Mouse (Mus musculus): ENCODE data around the gene Krt20.

Gene Krt20

DNA sequence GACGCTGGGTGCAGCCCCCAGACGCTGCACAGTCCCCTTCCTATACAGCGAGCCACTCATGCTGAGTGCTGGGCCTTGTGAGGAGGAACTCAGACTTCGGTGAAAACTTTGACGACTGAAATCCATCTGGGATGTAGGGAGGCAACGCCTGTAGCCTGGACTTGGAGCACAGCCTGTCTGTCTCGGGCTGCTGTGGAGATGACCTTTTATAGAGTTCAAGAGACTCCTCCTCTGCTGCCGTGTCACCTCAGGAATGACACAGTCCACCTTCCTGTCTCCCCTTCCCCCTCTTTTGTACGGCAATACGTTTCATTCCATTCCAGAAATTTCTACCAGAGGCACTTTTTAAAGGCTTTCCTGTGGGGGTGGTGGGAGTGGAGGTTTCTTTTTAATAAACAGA, at the start of gene Krt20:
TSS of gene Krt20 (minus strand) at position 179 of the 400 bp plus-strand sequence.
- no peak for ATAC-seq (ENCODE audit: insufficient number of reproducible peaks, low FRiP score, low TSS enrichment)

DNA sequence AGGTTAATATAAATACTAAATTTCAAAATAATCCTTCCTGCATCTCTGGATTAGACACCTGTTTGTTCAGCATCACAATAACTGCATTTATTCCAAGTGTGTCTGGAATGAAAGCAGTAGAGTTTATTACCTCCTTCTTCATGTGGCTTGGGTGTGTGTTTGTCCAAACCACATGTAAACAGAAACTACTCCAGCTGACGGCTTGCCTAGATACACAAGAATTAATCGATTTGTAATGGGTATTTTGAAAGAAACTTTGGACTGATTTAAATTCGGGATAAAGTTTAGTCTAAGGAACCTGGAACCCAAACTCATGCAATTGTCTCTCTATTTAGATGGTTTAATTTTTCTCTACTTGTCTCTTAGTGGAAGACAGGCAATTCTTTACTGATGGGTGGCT, 37.0 kb upstream of the Krt20 start:
- ATAC-seq (ENCODE audit: insufficient number of reproducible peaks, low FRiP score, low TSS enrichment), result no peak

DNA sequence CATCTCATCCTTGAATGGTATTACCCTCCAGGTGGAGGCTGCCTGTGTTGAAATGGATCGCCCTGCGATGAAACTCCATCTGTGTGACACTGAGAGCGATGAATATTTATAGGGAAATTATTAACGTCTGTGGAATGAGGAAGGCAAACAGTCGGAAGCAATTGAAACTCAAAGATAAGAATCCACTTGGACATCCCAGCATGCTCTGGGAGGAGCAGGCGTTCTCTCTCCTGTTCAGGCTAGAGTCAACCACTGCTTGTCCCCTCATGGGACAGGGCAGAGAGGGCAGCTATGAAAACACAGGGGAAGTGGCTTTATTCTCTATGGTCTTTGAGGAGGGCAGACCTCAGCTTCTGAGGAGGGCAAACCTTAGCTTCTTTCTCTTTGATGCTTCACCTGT, 35.5 kb upstream of the Krt20 start:
- no peak for ATAC-seq (ENCODE audit: insufficient number of reproducible peaks, low FRiP score, low TSS enrichment)

DNA sequence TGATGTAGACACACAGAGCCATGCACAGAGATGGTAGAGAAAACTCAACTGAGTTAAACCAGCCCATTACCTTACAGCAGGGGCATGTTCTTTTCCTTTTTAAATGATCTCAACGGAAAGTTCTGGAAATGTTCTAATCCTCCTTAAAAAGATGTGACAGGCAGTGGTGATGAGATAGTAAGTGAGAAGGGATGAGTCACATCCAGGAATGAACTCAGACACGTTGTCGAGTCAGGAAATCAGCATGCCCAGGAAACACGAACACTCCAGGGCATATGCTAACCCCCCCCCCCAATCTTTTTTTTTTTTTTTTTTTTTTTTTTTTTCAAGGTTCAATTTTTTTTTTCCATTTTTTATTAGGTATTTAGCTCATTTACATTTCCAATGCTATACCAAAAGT, 34.5 kb upstream of the Krt20 start:
- ATAC-seq (ENCODE audit: insufficient number of reproducible peaks, low FRiP score, low TSS enrichment), result no peak

DNA sequence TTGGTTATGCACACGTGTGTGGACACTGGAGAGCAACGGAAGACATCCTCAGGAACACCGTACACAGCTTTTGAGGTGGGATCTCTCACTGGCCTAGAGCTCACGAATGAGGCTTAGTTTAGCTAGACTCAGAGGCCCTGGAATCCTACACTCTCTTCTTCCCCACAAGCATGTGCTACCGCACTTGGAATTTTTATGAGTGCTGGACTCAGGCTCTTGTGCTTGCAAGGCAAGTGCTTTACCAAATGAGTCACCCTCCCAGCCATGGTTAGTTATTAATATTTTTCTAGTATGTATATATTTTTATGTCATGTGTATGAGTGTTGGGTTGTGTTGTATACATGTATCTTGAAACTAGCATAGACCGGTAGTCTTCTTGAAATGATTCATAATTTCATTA, 34.0 kb upstream of the Krt20 start:
- no peak for ATAC-seq (ENCODE audit: insufficient number of reproducible peaks, low FRiP score, low TSS enrichment)

DNA sequence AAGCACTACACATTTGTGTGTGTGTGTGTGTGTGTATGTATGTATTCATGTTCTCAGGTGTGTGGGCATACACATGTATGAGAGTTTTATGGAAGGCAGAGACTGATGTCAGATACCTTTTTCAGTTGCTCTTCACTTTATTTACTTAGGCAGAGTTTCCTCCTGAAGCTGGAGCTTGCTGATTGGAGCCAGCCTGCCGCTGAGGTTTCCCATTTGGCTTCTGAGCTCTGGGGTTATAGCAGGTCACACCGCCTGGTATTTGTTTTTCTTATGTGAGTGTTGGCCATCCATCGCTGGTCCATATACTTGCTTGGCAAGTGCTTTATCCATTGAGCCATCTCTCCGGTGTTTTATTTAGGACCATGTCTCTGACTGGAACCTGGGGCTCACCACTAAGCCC, 31.3 kb upstream of the Krt20 start:
- ATAC-seq (ENCODE audit: insufficient number of reproducible peaks, low FRiP score, low TSS enrichment), result no peak

DNA sequence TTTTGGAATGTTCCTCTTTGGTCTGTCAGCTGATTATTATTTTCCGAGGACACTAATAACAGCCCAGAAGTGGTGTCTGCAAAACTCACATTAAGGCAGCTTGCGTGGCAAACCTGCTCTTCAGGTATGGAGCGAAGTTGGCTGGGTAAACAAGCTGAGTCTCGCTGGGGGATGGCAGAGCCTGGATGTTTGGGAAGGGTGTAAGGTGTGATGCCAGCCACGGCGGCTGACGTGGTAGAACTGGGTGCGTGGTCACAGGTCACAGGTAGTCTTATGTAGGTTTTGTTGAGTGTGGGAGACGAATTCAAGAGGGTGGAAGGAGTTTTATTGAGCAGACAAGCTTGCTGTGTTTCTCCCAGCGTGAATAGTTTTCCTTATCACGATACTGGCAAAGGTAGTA, 30.6 kb upstream of the Krt20 start:
- ATAC-seq (ENCODE audit: insufficient number of reproducible peaks, low FRiP score, low TSS enrichment), result no peak

DNA sequence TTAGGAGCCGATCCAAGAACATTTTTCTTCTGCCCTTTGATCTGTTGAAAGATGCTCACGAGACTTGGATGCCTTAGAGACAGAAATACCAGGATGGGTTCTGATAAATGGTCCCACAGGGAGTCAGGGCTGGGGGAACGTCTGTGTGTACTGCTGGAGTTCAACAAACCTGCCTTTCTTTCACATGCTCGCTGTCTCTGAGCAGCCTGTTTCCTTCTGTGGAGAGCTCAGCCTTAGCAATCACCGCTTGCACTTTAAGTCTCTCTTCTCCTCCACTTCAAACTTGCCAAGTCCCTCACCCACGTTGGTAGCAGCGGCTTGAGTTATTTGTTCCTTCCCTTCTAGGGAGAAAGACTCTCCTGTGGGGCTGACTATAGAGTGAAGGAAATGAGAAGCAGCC, 28.4 kb upstream of the Krt20 start:
- no peak for ATAC-seq (ENCODE audit: insufficient number of reproducible peaks, low FRiP score, low TSS enrichment)

DNA sequence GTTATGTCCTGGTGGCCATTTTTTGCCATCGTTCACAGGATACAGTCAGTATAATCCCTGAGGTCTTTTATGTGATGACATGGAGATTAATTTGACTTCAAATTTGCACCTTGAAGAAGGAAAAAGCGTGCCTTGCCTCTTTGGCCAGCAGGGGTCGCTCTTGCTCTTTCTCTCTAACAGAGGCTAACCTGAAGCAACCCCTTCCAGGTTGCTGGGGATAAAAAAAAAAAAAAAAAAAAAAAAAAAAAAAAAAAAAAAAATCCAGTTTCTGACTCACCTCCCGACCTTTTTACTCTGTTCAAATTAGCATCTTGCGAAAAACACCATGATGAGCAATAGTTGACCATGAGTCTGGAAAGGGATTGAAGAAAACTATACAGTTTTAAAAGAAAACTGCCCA, 26.9 kb upstream of the Krt20 start:
- no peak for ATAC-seq (ENCODE audit: insufficient number of reproducible peaks, low FRiP score, low TSS enrichment)

DNA sequence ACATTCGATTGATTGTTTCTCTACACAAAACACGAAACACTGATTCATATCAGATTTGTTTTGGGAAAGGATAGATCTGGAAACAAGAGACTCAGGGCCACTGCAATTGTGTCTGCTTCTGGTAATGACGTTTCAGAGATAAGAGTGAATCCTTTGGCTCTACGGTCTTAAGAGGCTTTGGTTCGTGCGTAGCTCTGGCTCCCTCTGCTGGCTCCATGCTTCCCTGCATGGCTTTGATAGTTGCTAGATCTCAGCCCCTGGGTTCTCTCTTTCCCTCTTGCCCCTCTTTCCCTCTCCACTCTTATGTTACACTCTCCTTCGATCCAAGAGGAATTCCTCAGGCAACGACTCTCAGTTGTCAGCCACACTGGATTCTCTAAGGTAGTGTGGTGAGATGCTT, 25.2 kb upstream of the Krt20 start:
- ATAC-seq (ENCODE audit: insufficient number of reproducible peaks, low FRiP score, low TSS enrichment), result no peak

DNA sequence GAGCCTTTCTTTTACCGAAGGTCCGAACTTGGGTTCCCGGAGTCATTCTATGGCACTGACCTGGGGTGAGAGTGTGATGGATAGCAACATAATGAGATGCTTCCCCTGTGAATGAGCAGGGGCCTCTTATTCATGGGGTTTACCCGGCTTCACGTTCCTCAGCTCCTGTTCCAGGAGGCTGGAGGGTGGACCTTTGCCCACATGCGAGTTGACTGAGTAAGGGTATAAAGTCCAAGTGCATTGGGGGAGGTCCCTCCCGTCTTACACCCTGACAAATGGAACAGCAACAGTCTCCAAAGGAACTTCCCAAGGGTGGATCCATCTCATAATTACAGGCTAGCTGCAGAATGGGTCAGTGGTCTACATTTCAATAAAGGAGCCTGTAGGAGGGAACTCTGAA, 23.8 kb upstream of the Krt20 start:
- ATAC-seq (ENCODE audit: insufficient number of reproducible peaks, low FRiP score, low TSS enrichment), result no peak

DNA sequence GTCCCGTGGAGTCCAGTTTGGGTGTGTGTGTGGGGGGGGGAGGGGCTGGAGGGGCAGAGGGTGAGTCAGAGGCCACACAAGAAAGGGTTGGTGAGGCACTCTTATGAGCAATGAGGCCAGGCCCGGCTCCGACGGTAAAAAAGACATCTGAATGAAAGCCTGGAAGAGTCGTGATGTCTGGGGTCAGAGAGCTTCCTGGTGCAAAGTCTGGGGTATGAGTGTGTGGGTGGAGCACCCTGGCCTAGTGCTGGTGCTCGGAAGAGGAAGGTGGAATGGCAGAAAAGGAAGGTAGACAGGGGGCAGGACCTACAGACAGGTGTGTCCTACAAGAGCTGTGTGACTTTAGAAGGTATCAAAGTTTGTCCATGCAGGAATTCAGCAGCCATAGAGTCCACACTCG, 20.9 kb upstream of the Krt20 start:
- no peak for ATAC-seq (ENCODE audit: insufficient number of reproducible peaks, low FRiP score, low TSS enrichment)

DNA sequence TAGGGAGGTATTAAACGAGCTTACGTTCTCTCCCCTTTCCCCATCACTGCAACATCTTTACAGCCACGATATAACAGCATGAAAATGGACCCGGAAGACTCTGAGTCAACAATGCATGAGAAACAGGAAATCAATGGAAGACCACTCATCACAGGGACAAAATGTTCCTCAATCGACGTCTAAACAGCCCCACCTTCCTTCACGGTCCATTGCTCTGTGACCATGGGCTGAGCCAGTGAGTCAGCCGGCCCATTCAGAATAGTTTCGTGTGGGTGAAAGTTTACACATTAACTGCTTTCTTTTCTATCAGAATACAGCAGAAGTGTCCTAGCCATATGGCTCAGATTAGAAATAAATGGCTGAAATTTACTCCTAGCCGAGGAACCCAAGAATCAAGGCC, 16.8 kb upstream of the Krt20 start:
- no peak for ATAC-seq (ENCODE audit: insufficient number of reproducible peaks, low FRiP score, low TSS enrichment)

DNA sequence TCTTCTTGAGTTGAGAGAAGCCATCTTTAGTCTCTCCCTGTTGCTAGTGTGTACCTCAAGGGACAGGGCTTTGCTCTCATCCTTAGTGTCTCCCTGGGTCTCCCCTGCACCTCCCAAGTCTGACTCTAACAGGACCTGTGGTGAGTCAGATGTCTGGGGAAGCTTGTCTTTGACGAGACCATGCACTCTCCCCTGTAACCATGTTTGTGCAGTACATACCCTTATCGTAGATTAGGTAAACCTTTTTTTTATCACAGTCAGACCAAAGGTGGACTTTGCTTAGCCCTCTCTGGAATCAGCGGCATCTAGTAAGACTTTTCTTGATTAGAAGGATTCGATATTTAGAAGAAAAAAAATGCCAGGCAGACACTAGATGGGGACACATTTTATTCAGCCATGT, 16.1 kb upstream of the Krt20 start:
- no peak for ATAC-seq (ENCODE audit: insufficient number of reproducible peaks, low FRiP score, low TSS enrichment)

DNA sequence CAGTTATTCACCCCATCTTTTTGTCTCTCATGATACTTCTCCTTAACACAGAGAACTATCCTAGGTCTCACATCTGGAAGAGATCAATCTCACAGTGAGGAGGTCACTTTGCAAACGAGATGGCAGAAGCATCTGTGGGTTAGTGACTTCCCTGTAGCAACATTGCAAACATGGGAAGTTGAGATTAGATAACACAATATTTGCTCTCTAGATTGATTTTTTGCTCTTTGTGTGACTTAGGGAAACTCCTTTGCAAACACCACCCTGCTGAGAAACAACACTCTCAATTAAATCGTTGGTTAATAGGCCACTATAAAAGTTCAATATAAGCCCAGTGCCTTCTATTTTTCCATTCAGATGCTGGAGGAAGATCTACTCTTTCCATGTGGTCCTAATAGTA, 10.8 kb upstream of the Krt20 start:
- ATAC-seq (ENCODE audit: insufficient number of reproducible peaks, low FRiP score, low TSS enrichment), result no peak

DNA sequence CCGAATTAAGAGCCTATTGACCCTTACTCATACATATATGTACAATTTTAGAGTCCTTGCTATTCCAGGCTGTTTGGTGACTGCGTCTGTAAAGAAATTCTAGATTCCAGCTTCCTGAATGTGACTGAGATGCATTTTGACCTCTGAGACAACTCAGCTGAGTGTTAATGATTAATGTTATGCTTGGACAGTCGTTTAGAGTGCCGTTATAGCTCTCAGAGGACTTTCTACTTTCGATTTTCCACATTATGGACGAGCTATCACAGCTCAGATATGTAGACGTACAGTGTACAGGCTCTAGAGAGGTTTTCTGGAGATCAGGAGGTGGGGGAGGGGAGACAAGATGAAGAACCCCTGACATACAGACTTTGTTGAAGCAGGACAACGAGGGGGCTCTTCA, 3.3 kb upstream of the Krt20 start:
- no peak for ATAC-seq (ENCODE audit: insufficient number of reproducible peaks, low FRiP score, low TSS enrichment)

DNA sequence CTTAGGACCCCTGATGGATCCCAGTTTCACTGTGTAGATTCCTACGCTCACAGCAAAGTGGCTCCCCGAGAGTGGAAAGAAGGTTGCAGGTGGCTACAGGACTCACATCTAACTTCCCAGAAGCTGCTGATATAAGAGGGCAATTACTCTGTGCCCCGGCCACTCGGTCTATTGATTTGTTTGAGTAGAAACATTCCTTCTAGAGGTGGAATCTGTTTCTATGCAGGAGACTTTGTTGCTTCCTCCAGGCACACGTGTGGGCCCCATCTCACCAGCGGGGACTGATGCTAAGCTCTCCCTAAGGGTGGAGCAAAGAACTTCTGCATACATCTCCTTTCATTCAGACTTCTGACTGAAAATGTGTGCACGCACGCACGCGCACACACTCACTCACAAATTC, 1.5 kb upstream of the Krt20 start:
- no peak for ATAC-seq (ENCODE audit: insufficient number of reproducible peaks, low FRiP score, low TSS enrichment)

DNA sequence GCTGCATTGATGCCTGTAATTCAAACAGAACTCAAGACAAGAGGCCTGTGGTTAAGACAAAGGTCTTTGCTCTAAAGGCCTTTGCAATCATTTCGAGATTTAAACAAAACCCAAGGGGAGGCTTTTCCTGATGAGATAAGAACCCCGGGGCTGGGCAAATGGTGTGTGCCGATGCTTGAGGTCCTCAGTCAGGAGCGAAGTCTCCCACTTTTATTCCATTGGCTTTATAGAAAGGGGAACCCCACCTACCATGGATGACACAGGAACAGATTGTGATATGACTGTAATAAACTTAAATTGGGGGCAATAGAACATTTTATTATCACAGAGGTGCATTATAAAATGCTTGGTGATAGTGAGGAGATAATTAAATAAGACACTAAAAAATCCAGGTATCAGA, 1.3 kb downstream of the Krt20 start:
- ATAC-seq (ENCODE audit: insufficient number of reproducible peaks, low FRiP score, low TSS enrichment), result no peak

DNA sequence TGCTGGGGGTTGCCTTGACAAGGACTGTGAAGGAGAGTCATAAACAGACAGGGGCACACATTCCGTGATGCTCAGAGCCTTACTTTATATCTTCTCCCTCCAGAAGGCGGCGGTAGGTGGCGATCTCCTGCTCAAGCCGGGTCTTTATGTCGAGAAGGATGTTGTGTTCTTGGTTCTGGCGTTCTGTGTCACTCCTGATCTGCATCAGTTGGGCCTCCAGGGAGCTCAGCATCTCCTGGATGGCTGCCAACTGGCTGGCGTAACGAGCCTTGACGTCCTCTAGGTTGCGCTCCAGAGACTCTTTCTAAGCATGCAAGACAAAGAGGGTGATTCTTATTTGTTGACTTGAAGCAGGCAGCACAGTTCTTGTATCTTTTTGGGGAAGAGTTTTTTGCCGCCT, 7.3 kb downstream of the Krt20 start:
- no peak for ATAC-seq (ENCODE audit: insufficient number of reproducible peaks, low FRiP score, low TSS enrichment)

DNA sequence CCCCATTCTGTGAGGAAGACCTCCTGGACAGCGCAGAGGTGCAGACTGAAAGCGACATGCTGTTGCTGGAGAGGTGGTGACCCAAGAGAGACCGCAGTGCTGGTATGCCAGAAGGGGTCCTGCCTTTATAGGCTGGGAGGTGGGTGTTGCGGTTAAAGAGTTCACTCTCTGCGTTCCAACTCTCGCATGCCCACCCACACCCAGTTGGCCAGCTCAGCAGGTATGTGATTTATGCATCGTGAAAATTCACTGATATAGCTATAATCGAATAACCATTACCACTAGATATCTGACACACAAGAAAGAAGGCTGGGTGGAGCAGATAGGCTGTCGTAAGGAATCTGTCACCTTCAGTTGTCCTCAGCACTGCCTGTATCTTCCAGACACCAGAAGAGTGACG, 15.8 kb downstream of the Krt20 start, which contains the start of gene Krt12:
TSS of gene Krt12 (minus strand) at position 101 of the 400 bp plus-strand sequence.
- no peak for ATAC-seq (ENCODE audit: insufficient number of reproducible peaks, low FRiP score, low TSS enrichment)

DNA sequence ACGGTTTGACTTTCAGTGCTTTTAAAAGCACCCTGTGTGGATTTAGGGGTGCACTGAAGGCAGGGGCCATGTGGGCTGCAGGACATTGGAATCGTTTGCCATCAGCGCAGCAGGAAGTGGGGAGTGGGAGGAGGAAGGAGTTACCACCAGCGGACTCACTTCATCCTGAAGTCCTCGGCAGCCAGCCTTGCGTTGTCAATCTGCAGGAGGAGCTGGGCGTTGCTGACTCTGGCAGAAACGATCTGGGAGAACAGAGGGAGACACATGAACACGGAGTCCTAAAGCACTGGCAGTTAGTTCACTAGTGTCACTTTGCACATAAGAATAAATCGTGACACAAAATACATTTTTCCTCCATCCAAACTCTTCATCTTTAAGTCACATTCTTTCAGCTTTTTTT, 17.4 kb downstream of the Krt20 start:
- no peak for ATAC-seq (ENCODE audit: insufficient number of reproducible peaks, low FRiP score, low TSS enrichment)

DNA sequence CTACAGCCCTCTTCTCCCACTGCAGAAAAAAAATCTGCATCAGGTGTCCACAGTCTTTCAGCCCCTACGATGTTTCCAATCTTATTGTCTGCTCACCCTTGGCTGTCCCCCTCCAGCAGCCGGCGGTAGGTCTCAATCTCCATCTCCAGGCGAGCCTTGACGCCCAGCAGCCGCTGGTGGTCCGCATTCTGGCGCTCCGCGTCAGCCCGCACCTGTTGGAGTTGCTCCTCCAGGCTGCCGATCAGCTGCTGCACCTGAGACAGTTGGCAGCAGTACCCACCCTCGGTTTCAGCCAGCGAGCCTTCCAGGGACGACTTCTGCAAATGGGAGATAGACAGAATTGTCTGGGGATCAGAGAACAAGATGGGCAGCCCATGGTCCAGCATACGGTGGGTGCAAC, 20.1 kb downstream of the Krt20 start:
- ATAC-seq (ENCODE audit: insufficient number of reproducible peaks, low FRiP score, low TSS enrichment), result no peak

DNA sequence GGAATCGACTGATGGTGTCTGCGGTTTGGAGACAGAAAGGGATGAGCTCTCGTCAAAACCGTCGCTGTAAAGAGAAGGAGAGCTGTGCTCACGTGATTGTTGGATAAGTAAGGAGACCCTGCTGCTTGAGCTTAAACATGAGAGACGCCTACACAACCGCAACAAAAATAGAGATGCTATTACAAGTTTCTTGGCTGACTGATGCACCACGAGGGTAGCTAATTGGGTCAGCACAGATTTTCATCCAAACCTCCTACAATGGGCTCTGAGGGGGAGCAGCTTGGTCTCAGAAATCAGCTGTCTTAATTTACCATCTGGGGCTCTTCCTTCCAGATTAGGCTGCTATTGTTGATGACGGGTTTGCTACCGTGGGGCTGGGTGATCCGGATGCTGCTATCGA, 21.0 kb downstream of the Krt20 start:
- ATAC-seq (ENCODE audit: insufficient number of reproducible peaks, low FRiP score, low TSS enrichment), result no peak
